Mouse (Mus musculus): Measurements from ENCODE around the gene Atxn7l1.

Gene Atxn7l1

DNA sequence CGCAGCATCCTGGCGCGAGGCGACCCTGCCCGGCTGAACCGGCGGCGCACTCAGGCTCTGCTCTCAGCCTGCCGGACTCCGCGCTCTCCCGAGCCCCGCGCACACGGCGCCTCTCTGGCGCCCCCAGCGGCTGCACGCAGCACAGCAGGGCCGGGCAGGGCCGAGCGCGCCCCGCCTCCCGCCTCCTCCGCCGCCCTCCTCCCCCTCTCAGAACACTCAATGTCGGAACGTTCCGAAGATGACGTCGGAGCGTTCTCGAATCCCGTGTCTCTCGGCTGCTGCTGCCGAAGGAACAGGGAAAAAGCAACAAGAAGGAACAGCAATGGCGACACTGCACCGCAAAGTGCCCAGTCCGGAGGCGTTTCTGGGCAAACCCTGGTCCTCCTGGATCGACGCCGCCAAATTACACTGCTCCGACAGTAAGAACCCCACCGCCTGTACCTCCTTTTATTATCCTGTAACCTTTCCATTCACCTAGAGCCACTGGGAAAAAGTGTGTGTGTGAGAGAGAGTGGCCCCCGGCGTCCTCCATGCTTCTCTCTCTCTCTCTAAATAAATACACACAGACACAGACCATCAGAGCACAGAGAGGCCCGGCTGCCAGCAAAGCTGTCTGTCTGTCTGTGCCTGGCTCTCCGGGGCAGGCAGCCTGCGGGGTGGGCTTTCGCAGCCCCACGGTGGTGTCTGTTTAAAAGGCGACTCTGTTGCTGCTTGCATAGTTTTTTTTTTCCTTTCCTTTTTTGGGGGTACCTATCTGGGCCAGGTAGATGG lies at the start of gene Atxn7l1:
Gene Atxn7l1 (plus strand): TSS at position 197 of the 771 bp plus-strand sequence.
- in situ Hi-C loops (cut with MboI, MseI): no loop called here

DNA sequence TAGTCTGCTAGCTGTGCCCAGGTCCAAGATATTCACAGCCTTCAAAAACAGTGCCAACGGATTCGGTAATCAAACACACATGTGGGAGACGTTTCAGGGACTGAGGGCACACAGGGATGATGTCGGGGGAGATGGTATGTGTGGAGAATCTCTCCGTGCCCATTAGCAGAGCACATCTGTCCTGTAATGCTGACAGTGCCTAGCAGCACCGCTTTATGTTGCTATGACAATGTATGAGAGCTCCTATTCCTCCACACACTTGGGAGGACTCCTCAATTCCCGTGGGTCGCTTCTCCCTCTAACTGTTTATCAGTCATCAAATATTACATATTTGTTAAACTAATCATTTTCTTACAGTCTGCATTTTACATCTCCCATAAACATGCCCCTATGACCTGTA lies 45.9 kb upstream of the Atxn7l1 start:
- in situ Hi-C loops (cut with MboI, MseI): loop anchor here (5.0 to 10.0 kb wide), 2 partner anchors 74 to 167 kb away; no protein-coding TSS in a partner anchor

DNA sequence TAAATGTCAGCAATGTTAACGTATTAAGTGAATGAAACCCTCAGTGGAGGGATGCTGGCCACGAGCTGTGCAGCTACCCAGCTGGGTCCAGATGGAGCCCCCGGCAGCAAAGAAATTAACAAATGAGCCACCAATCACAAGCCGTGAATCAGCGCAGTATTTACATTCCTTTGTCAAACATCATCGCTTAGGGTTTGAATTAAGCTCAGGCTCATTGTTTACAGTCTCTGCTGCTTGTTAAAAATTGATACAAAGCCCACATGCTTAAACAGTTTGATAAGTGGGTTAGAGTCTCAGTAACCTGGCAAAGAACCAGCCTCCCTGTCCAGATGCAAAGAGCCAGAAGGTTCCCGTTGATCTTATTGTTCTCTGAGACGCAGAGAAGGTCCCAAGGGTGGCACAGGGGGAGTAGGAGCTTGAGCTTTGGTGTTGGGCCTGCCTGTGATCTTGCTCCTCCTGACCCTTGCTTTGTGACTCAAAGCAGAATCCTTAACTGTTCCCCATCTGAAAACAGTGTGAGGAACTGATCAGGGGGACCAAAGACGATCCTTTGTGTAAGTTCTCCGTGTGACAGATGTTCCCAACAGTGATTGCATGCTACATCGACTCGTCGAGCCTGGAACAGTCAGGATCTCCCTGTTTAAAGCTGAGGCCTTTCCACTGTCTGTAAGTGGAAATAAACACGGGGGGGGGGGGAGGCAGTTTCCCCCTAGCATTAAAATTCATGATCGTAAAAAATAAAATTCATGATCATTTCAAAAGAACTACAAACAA lies 45.0 kb upstream of the Atxn7l1 start:
- in situ Hi-C loops (cut with MboI, MseI): loop anchor here (5.0 to 10.0 kb wide), 2 partner anchors 75 to 168 kb away; no protein-coding TSS in a partner anchor

DNA sequence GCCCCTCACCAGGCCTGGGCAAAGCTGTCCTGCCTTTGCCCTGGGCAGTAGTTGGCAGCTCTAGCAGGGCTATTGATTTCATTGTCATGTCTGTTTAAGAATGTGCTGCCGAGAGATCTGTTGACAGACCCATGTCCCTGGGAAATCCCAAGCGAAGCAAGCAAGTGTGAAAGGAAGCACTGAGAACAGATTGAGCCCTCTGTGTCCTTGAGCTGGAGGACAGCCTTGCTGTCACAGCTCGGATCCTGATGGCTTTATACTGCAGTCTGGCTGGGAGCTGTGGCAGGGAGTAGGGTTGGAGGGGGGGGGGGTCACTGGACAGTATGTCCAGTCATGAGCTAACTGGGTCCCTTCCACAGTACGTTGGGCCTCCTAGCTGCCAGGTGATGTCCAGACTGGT lies 41.8 kb upstream of the Atxn7l1 start:
- in situ Hi-C loops (cut with MboI, MseI): loop anchor here (10.0 kb wide), 1 partner anchor 171 kb away; no protein-coding TSS in a partner anchor

DNA sequence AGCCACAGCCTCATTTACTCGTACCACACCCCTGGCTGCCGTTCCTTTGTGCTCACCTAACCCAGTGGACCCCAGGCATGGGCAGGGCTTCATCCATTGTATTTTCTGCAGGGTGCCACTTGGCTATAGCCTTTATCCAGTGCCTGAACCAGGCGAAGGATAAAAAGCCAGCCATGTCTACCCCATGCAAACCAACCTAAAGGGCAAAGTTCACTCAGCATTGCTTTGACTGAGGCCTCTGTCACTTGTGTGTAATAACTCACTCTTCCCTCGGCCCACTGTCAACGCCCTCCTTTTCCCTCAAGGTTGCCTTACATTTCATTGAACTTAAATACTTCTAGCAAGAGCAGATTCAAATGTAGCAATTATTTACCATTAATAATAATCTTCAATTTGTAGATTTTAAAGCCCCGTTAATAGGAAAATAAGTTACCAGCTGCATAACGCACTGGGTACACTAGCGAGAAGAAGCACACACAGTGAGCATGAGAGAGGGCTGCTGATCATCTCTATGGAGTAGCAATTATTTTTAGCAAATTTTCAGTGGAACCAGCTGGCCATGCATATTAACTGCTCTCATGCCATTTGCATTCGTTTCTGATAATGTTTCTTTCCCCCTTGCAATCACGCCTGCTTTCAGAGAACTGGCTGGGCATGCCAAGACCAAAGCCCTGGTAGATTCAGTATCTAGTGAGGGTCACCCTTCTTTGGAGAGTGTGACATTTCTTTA lies 40.9 kb upstream of the Atxn7l1 start:
- in situ Hi-C loops (cut with MboI, MseI): loop anchor here (10.0 kb wide), 1 partner anchor 172 kb away; no protein-coding TSS in a partner anchor

DNA sequence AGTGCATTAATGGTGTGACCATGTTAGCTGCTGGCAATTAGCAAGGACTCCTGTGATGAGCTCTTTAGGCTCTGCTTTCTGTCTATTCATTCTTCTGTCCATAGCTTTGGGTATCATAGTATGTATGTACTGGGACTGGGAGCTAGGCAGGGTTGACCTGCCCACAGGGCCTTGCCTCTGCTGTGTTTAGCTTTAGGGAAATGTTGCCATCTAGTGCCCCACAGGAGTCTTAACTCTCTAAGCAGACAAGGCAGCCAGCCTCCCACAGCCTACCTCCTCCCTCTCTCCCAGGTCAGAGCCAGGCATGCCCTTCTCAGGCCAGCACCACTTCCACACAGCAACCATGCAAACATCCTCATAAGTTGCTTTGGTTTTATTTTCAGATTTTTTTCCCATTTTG lies 38.0 kb upstream of the Atxn7l1 start:
- in situ Hi-C loops (cut with MboI, MseI): loop anchor here (10.0 kb wide), 1 partner anchor 175 kb away; no protein-coding TSS in a partner anchor

- in situ Hi-C loops (cut with MboI, MseI): no loop called here
Measured at GRCm38 (mm10) chr12:33110894-33111471, 36.5 kb upstream of the Atxn7l1 start.

GRCm38 (mm10) chr12:33118624-33119301 lies 28.7 kb upstream of the Atxn7l1 start:
- in situ Hi-C loops (cut with MboI, MseI): no loop called here

DNA sequence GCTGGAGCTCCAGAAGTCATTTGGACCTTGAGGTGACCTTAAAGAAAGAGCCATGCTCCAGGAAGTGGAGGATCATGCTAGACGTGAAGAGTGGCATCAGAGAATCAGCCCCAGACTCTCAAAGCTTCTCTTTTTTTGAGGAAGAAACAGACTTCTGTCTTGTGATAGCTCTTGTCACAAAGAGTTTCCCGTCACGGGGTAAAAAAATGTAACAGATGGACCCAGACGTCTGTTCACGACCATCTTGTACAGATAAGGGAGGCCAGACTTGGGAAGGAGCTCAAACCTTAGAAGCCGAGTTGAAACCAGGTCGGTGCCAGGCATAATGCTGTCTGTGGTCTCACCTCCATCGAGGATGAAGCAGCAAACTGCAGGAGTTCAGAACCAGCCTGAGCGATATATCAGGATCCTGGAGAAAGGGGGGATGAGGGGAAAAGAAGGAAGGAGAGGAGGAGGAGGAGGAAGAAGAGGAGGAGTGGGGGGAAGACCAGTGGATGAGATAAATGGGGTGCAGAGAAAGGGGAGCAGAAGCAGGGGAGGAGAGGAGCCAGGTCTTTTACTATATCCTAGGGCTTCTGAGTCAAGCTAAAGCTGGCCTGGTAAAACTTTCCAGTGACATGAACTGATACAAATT lies 21.8 kb upstream of the Atxn7l1 start:
- in situ Hi-C loops (cut with MboI, MseI): no loop called here

DNA sequence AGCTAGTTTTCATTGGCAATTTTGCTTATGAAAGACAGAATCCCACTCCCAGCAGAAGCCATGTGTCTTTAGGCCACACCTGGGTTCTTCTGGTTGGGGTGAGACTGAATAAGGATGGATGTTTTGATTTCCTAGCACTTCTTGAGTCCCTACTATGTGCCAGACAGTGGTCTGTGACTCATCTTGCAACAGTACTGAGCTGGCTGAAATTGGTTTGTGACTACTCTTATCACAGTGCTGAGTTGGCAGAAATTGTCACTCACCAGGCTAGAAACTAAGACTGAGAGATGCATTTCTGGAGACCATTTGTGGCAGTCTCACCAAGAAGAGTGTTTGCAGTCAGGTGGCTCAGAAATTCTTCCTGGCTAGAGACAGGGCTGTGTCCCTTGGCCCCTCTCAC lies 21.2 kb upstream of the Atxn7l1 start:
- in situ Hi-C loops (cut with MboI, MseI): no loop called here

- in situ Hi-C loops (cut with MboI, MseI): no loop called here
Measured at GRCm38 (mm10) chr12:33128121-33128520, 19.4 kb upstream of the Atxn7l1 start.

GRCm38 (mm10) chr12:33128702-33129101 lies 18.8 kb upstream of the Atxn7l1 start:
- in situ Hi-C loops (cut with MboI, MseI): no loop called here

DNA sequence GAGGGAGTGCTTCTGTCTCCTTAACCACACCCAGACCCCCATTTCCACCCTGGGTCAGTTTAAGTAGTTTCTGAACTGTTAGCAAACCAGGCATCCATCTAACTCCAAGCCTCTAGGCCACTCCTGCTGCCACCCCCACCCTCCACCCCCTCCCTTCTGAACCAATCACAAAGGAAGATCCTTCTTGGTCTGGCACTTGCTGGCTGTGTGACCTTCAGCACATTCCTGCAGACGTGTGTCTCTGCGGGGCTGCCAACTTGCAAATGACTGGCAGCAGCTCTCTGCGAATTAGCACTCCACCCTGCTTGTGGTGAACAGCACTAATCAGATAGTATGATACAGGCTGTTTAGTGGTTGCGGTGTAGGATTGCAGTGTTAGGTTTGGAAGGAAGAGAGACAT lies 18.1 kb upstream of the Atxn7l1 start:
- in situ Hi-C loops (cut with MboI, MseI): no loop called here

DNA sequence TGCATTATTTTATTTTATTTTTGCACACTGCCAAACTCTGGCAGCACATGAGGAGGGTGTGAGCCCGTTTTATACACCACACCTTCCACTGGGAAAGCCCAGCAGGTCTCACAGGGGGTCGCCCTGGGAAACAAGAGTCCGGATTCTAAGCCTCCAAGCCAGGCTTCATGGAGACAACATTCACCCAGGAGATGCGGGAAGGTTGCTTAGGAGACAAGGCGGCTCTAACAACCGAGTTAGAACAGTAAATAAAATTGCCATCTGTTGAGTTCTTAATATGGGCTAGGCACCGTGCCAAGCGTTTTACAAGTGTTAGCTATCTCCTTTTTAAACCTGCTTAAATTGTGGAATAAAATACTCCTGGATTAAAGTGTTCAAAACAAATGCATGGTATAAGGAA lies 17.1 kb upstream of the Atxn7l1 start:
- in situ Hi-C loops (cut with MboI, MseI): no loop called here

DNA sequence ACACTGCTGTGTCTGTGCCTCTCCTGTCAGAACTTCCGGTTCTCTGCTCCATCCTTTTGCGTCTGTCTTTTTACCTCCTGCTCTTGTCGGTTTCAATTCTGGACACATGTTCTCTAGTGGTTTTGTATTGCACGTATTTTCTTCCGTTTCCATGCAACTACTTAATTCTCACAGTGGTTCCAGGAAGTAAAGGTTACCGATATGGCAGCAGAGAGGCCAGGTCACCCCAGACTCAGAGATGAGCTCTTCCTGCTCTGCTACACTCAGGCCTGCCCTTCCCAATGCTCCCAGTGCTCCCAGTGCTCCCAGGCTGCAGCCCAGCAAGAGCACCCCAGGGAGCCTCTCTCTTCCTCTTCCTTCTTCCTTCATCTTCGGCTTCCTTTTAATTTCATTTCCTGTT lies 15.7 kb upstream of the Atxn7l1 start:
- in situ Hi-C loops (cut with MboI, MseI): no loop called here

- in situ Hi-C loops (cut with MboI, MseI): no loop called here
Measured at GRCm38 (mm10) chr12:33137857-33138256, 9.6 kb upstream of the Atxn7l1 start.

DNA sequence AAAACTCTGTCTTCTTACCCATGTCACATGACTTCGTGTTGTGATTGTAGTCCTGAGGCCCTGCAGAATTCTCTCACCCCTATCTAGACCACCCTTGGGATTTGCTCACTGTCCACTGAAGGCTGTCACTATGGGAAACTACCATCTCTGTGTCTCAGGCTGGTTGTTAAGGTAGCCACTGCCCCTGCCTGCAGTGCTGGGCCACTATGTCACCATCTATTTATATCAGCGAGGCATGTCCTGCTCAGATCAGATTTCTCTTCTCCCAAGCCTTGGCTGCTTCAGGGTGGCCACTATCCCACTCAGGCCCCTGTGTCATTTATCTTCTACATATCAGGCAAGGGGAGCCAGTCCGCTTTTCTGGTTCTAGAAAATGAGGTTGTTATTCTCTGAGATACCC lies 8.4 kb upstream of the Atxn7l1 start:
- in situ Hi-C loops (cut with MboI, MseI): no loop called here

DNA sequence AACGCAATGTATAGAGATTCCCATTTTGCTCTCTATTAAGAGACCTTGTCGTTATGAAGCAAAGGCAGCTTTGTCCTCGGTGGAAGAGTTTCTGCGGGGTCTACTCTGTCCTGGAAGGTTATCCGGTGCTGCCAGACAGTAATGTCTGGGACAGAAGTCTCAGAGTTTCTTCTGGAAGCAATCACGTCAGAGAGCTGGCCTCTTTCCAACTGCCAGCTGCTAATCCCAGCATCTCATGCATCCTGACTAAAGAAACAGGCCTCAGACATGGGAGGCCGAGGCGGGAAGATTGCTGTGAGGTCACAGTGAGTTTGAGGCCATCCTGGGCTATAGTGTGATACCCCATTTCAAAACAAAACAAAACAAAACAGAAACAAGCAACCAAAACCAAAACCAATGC lies 3.0 kb upstream of the Atxn7l1 start:
- in situ Hi-C loops (cut with MboI, MseI): no loop called here

GRCm38 (mm10) chr12:33146622-33147433 lies 665 bp upstream of the Atxn7l1 start:
- in situ Hi-C loops (cut with MboI, MseI): no loop called here
